Mouse (Mus musculus): Measurements from ENCODE around the gene Urod.

The Urod gene

GRCm38 (mm10) chr4:116995131-116995797 lies 1.1 kb upstream of the Urod start, which contains the start of gene Hectd3:
Gene Hectd3, plus strand, starts transcription at chr4:116995317.
- DNase-seq: peak; percentile 83

DNA sequence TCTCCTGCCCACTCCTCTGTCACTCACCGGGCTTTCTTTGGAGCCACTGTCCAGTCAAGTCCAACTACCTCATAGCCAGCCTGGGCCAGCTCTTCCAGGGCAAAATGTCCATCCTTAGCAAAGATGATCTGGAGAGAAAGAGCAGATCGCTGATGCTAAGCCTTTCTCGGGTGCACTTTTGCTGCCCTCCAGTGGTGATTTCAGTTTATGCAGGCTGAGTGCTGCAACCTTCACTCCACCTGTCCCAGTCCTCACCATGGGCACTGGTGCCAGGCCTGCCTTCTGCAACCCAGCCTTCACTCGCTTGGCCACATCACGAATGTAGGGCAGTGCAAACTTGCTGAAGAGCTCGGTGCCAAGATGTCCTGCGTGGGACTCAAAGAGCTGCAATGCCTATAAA lies 2.8 kb downstream of the Urod start:
- DNase-seq: peak; percentile 90

- DNase-seq: no peak
Measured at GRCm38 (mm10) chr4:116989731-116990130, 4.5 kb downstream of the Urod start.

DNA sequence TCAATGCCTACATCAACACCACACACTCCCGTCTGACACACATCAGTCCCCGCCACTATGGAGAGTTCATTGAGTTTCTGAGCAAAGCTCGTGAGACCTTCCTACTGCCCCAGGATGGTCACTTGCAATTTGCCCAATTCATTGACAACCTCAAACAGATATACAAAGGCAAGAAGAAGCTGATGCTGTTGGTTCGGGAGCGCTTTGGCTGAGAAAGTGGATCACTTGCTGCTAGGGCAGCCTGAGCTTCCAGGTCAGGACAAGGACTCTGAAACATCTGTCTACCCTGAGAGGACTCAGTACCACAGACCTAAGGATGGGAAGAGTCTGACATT lies 7.1 kb downstream of the Urod start:
- no peak for DNase-seq

GRCm38 (mm10) chr4:116986400-116987121 lies 7.7 kb downstream of the Urod start:
- DNase-seq: peak; percentile 88

DNA sequence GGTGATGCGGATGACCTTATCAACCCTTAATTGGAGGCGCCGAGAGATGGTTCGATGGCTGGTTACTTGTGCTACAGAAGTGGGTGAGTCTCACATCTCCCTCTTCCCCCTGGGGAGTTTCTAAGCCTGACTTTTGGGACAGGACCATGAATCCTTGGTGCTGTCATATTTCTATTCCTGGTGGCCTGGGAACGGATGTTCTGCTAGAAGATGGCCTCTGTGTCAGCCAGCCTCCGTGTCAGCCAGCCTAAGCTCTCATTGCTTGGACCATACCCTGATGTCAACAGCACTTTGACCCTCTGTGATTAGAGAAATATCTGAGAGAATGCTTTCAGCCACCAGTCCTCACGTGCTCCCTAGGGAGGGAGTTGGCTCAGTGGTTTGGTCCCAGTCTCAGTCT lies 8.5 kb downstream of the Urod start:
- no peak for DNase-seq

DNA sequence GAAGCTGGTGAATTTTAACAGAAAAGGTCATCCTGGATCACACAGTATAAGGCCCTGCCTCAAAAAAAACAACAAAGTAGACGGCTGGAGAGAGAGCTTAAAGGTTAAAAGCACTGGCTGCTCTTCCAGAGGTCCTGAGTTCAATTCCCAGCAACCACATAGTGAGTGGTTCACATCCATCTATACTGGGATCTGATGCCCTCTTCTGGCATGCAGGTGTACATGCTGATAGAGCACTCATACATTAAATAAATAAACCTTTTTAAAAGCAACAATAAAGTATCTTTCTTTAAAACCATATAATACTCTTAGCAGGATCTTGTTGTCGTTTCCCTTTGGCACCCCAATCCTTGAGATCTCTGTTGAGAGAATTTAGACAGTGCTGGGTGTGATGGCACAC lies 17.7 kb downstream of the Urod start:
- no peak for DNase-seq

DNA sequence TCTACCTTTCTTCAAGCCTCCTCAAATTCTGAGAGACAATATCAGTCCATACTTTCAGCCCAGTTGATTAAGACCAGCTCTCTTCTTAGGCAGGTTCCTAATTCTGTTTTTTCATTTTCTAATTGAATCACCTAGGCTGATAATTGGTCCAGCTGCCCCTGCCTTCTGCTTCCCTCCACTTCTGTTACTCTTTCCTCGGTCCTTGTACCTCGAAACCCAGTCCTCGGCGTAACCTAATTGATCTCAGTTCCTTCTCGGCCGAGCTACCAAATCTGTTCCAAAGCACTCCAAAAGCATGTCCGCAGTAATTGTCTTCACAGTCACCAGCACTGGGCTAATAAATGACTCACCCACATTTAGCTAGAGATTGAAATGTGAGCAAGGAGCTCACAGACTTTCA lies 39.3 kb downstream of the Urod start:
- DNase-seq: no peak

GRCm38 (mm10) chr4:116951642-116952041 lies 42.6 kb downstream of the Urod start:
- no peak for DNase-seq

- no peak for DNase-seq
Measured at GRCm38 (mm10) chr4:116944055-116944454, 50.2 kb downstream of the Urod start.

DNA sequence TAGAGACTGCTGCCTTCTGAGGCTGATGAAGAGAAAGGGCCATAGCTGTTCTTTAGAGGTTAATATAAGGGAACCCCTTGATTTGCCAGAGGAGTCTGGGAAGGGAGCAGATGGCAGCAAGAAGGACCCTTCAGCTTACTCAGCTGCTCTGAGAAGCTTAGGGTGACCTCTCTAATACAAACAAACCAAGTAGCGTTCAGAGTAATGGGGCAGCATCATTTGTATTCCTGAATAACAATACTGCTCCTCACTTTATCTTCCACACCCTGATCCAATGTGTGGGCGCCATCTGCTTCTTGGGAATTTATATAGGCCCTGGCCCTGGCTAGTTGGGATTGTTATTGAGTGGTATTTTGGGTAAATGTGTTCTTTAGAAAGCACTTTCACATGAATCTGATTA lies 51.5 kb downstream of the Urod start:
- no peak for DNase-seq

Measured in lung, postnatal 36 days (tissue).